Mouse (Mus musculus): ENCODE data around the gene Unc5cl.

DNA sequence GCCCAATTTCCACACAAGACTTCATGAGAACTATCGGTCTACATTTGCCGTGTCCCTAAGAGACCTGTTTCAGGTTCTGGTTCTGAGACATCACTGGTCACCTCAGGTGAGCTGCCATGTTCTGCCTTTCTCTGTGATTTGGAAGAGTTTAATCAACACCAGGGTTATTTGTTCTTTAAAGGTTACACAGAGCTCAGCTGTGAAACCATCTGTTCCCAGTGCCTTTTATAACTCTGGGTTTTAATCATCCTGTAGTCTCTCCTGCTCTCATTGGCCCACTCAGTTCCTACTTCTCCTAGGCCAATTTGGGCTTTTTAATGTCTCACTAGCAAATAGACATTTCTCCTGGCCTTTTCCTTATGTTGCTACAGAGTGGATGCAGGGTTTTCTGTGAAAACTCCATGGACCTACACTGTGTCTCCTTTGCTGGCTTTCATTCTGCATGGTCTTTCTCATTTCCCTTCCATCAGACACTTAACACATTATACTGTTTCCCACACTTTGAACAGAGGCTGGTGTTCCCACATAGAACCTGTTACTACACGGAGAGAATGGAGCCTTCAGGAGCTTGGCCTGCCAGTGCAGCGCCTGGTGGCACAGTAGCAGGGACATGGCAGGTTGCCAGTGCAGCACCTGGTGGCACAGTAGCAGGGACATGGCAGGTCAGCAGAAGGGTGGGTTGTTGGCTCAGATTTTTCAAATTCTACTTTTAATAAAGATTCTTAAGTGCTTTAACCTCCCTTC lies 97.3 kb downstream of the Unc5cl start:
- TF ChIP-seq CTCF (IDR thresholded peaks at IDR 0.05) (no peak), EP300 (IDR thresholded peaks at IDR 0.05) (no peak)

Data from lung, postnatal 0 days (tissue).